Mouse (Mus musculus): ENCODE data around the gene Clvs2. TPM values are rescaled to one million over a fixed set of nuclear protein-coding genes. Genes with fewer than 3 reads are reported as not detected.

Gene Clvs2
- total and polyA plus RNA-seq, 3 experiments, result not detected

- Histone ChIP-seq H3K4me1 (ENCODE audit: control insufficient read depth in 1 of 2, insufficient read depth in 2 of 2, low read length in 2 of 2) (no peaks in the 10 kb centered on the region), H3K36me3 (ENCODE audit: control insufficient read depth in 1 of 2, insufficient read depth in 2 of 2, low read length in 2 of 2) (no peaks in the 10 kb centered on the region), H3K27me3 (ENCODE audit: control insufficient read depth in 1 of 2, insufficient read depth in 2 of 2, low read length in 2 of 2) (no peaks in the 10 kb centered on the region), H3K9me3 (replicated peaks; ENCODE audit: insufficient read depth, low read length) (no peaks in the 10 kb centered on the region), H3K9ac (ENCODE audit: control insufficient read depth, low read depth, low read length, poor library complexity, severe bottlenecking) (no peak overlapping the region), H3K4me3 (ENCODE audit: control insufficient read depth in 1 of 2, insufficient read depth in 1 of 2, low read depth in 2 of 2, low read length in 2 of 2) (no peak overlapping the region), H3K27ac (ENCODE audit: control insufficient read depth, low read depth, low read length) (no peak overlapping the region), H3K79me2 (ENCODE audit: control insufficient read depth, insufficient read depth, low read length, poor library complexity) (no peaks in the 10 kb centered on the region)
- no peak for DNase-seq (ENCODE audit: low read depth, low spot score)
- no peak for TF ChIP-seq MAX (IDR thresholded peaks at IDR 0.05; ENCODE audit: low read length)
- TF ChIP-seq MAFK (IDR thresholded peaks at IDR 0.05; ENCODE audit: borderline replicate concordance, low read depth, low read length), result no peak
- TF ChIP-seq TBP (IDR thresholded peaks at IDR 0.05; ENCODE audit: low read depth, low read length), result no peak
- no peak for TF ChIP-seq ZC3H11A (IDR thresholded peaks at IDR 0.05; ENCODE audit: low read depth, low read length)
- no peak for TF ChIP-seq SMC3 (IDR thresholded peaks at IDR 0.05; ENCODE audit: low read depth, low read length)
- no peak for TF ChIP-seq NELFE (IDR thresholded peaks at IDR 0.05; ENCODE audit: low read depth, low read length)
- TF ChIP-seq CHD1 (IDR thresholded peaks at IDR 0.05; ENCODE audit: low read depth, low read length), result no peak
- TF ChIP-seq GABPA (IDR thresholded peaks at IDR 0.05; ENCODE audit: low read depth, low read length), result no peak
- no peak for TF ChIP-seq GATA1 (IDR thresholded peaks at IDR 0.05; ENCODE audit: low read depth, low read length)
- no peak for TF ChIP-seq MYB (IDR thresholded peaks at IDR 0.05; ENCODE audit: low read depth, low read length)
- TF ChIP-seq NRF1 (IDR thresholded peaks at IDR 0.05; ENCODE audit: insufficient read depth, low read depth, low read length, poor library complexity, severe bottlenecking), result no peak
- no peak for TF ChIP-seq USF2 (IDR thresholded peaks at IDR 0.05; ENCODE audit: borderline replicate concordance in 1 of 2, insufficient read depth in 1 of 2, low read depth in 1 of 2, low read length in 2 of 2)
- no peak for TF ChIP-seq RCOR1 (IDR thresholded peaks at IDR 0.05; ENCODE audit: low read depth, low read length)
- no peak for TF ChIP-seq MAZ (IDR thresholded peaks at IDR 0.05; ENCODE audit: low read depth, low read length)
- no peak for TF ChIP-seq ZNF384 (IDR thresholded peaks at IDR 0.05; ENCODE audit: low read depth, low read length)
- no peak for TF ChIP-seq MEF2A (IDR thresholded peaks at IDR 0.05; ENCODE audit: extremely low read depth, insufficient replicate concordance, low read depth, low read length, poor library complexity, severe bottlenecking)
- no peak for TF ChIP-seq RAD21 (IDR thresholded peaks at IDR 0.05; ENCODE audit: low read depth, low read length)
- no peak for TF ChIP-seq POLR2A (IDR thresholded peaks at IDR 0.05; ENCODE audit: control insufficient read depth in 1 of 2, insufficient read depth in 1 of 2, low read depth in 1 of 2, low read length in 2 of 2, poor library complexity in 1 of 2)
These were observed 8.4 kb downstream of the Clvs2 start for GRCm38 (mm10) chr10:33616207-33616606.

- H3K27me3 ChIP-seq (ENCODE audit: control insufficient read depth in 1 of 2, insufficient read depth in 2 of 2, low read length in 2 of 2), result no peaks in the 10 kb centered on the region
- no peaks in the 10 kb centered on the region for H3K4me1 ChIP-seq (ENCODE audit: control insufficient read depth in 1 of 2, insufficient read depth in 2 of 2, low read length in 2 of 2)
- no peaks in the 10 kb centered on the region for H3K36me3 ChIP-seq (ENCODE audit: control insufficient read depth in 1 of 2, insufficient read depth in 2 of 2, low read length in 2 of 2)
- no peak for DNase-seq (ENCODE audit: low read depth, low spot score)
- H3K9ac ChIP-seq (ENCODE audit: control insufficient read depth, low read depth, low read length, poor library complexity, severe bottlenecking), result no peak overlapping the region
- no peaks in the 10 kb centered on the region for H3K9me3 ChIP-seq (replicated peaks; ENCODE audit: insufficient read depth, low read length)
- no peak overlapping the region for H3K4me3 ChIP-seq (ENCODE audit: control insufficient read depth in 1 of 2, insufficient read depth in 1 of 2, low read depth in 2 of 2, low read length in 2 of 2)
- no peaks in the 10 kb centered on the region for H3K79me2 ChIP-seq (ENCODE audit: control insufficient read depth, insufficient read depth, low read length, poor library complexity)
- TF ChIP-seq NRF1 (IDR thresholded peaks at IDR 0.05; ENCODE audit: insufficient read depth, low read depth, low read length, poor library complexity, severe bottlenecking), result no peak
- no peak for TF ChIP-seq KAT2A (conservative IDR thresholded peaks at IDR 0.05; ENCODE audit: low read depth, low read length)
- no peak for TF ChIP-seq NELFE (IDR thresholded peaks at IDR 0.05; ENCODE audit: low read depth, low read length)
- no peak for TF ChIP-seq MAFK (IDR thresholded peaks at IDR 0.05; ENCODE audit: borderline replicate concordance, low read depth, low read length)
- TF ChIP-seq USF2 (IDR thresholded peaks at IDR 0.05; ENCODE audit: borderline replicate concordance in 1 of 2, insufficient read depth in 1 of 2, low read depth in 1 of 2, low read length in 2 of 2), result no peak
- TF ChIP-seq RAD21 (IDR thresholded peaks at IDR 0.05; ENCODE audit: low read depth, low read length), result no peak
- no peak for TF ChIP-seq TBP (IDR thresholded peaks at IDR 0.05; ENCODE audit: low read depth, low read length)
- H3K27ac ChIP-seq (ENCODE audit: control insufficient read depth, low read depth, low read length), result no peak overlapping the region
These were observed 11.4 kb downstream of the Clvs2 start for GRCm38 (mm10) chr10:33613197-33613596.

Measured in MEL (cell line).